Mouse (Mus musculus): ENCODE measurements around the gene H2al1c.
"Not testable (repeated sequence)": the region's sequence is repeated elsewhere in the genome, so short reads cannot be mapped to it uniquely, and the experiment has no call there.

The H2al1c gene

GRCm38 (mm10) chrX:11305355-11305754 lies at the start of gene H2al1c:
Gene H2al1c, plus strand, starts transcription at chrX:11305655.
- in situ Hi-C loops (cut with MboI; ENCODE audit: low pct_unique_long_range_greater_than_20kb in 1 of 2, low sequenced_read_pairs in 2 of 2, unreplicated experiment in 1 of 2), result not testable (repeated sequence)

DNA sequence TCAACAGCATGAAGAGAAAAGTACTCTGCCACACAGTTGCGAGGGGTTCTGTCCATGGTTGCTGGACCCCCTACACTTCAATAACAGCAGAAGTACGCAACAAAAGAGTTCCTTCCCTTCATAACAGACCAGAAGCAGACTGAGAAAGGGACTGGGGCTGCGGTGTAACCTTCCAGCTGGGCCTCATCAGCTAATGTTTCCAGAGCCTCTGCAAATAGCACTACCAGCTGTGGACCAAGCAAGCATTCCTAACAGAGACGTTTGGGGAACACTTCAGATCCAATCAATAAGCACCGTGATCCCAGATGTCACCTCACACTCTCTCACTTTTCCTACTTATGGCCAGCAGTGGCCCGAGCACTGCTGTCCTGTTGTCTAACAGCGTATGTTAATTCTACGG lies 40.5 kb upstream of the H2al1c start:
- in situ Hi-C loops (cut with MboI; ENCODE audit: low pct_unique_long_range_greater_than_20kb in 1 of 2, low sequenced_read_pairs in 2 of 2, unreplicated experiment in 1 of 2), result loop anchor here in 1 of 2 experiments (25.0 kb wide), 1 partner anchor 97 kb away; no protein-coding TSS in a partner anchor

DNA sequence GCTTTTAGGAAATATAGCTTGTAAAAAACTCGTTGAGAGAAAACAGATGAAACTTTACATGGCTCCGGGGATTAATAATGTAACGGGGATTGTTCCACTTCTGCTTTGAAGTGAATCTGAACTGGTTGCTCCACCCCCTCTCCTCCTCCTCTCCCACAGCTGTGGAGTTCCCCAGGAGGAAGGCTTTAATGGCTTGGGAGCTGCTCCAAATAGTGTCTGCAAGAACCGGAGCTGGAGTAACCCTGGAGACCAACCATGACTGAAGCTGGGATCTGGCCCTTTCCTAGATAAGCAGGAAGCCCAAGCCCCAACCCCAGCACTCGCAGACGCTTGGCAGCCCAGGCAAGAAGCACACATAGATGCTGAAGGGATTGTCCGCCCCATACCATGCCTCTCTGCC lies 37.7 kb upstream of the H2al1c start:
- in situ Hi-C loops (cut with MboI; ENCODE audit: low pct_unique_long_range_greater_than_20kb in 1 of 2, low sequenced_read_pairs in 2 of 2, unreplicated experiment in 1 of 2), result loop anchor here in 1 of 2 experiments (25.0 kb wide), 1 partner anchor 95 kb away; no protein-coding TSS in a partner anchor

DNA sequence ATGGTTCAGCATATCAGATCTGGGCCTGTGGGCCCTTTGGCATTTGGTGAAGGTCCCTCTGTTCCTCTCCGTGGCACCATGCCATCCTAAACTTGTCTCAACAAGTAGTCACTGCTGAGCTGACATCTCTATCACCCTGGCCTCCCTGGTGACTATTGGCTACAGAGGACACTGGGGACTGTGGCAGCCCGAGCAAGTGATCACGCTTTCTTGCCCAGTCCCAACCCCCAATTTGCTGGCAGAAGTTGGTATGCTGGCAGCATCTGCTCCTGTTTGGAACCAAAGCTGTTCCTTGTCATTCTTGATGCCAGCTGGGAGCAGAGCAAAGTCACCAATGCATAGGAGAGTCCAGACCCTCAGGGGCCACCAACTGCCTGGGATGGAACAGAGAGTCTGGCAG lies 36.4 kb upstream of the H2al1c start:
- in situ Hi-C loops (cut with MboI; ENCODE audit: low pct_unique_long_range_greater_than_20kb in 1 of 2, low sequenced_read_pairs in 2 of 2, unreplicated experiment in 1 of 2), result loop anchor here in 1 of 2 experiments (25.0 kb wide), 1 partner anchor 93 kb away; no protein-coding TSS in a partner anchor

DNA sequence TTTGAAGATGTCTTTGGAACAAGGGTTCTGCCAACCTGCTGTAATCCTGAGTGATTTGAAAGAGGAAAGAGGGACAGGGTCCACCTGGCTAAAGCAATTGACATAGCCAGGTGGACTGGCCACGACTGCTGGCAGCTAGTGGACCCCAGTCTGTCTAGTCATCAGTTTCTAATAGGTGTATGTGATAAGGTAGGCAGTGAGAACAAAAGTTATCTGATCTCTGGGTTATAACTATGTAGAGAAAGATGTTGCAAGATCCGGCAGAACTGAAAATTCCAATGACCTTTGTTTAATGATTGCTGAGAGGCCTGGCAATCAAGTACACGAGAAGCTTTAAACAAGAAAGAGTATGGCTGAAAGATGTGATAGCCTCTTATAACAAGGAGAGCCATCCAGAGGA lies 32.3 kb upstream of the H2al1c start:
- in situ Hi-C loops (cut with MboI; ENCODE audit: low pct_unique_long_range_greater_than_20kb in 1 of 2, low sequenced_read_pairs in 2 of 2, unreplicated experiment in 1 of 2), result loop anchor here in 1 of 2 experiments (25.0 kb wide), 1 partner anchor 89 kb away; no protein-coding TSS in a partner anchor

DNA sequence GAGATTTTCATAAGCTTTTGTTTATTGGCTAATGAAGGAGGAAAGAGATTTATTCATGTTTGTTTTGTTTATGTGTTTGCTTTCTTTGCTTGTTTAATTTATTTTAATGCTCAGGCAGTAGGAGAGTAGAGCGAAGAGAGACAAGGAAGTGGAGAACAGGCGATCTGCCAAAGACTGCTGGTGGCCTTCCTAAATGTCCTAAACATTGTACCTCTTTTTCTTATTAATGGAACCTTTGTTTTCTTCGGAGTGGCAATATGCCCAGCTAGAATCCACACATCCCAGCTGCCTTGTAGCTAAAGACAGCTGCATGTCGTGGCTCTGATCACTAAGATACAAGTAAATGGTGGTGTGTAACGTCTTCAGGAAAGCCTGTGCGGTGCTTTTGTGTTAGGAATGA lies 28.4 kb upstream of the H2al1c start:
- in situ Hi-C loops (cut with MboI; ENCODE audit: low pct_unique_long_range_greater_than_20kb in 1 of 2, low sequenced_read_pairs in 2 of 2, unreplicated experiment in 1 of 2), result no loop called here

GRCm38 (mm10) chrX:11280741-11281140 lies 24.7 kb upstream of the H2al1c start:
- in situ Hi-C loops (cut with MboI; ENCODE audit: low pct_unique_long_range_greater_than_20kb in 1 of 2, low sequenced_read_pairs in 2 of 2, unreplicated experiment in 1 of 2), result no loop called here

DNA sequence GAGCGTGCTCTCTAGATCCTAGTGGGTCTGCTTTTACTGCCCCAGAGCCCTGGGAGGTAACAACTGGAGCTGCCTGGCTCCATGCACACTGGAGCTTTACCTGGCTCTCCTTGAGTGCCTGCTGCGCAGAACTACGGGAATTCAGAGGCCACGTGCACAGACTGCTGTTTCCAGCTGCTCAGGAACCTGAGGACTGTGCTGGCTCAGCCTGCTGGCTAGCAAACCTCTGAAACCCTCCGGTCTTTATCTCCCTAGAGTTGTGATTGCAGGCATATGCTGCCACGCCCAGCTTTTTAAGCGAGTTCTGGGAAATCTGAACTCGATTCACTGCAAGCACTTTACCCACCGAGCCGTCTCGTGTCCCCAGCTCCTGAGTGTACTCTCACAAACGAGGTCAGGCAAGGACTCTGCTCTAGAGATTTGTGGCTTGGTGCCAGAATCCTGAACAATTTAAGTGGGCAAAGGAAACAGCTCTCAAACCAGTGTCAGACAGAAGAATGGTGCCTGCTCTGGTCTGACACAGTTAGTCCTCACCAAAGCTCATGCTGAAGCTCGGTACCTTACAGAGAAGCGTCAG lies 17.1 kb upstream of the H2al1c start:
- in situ Hi-C loops (cut with MboI; ENCODE audit: low pct_unique_long_range_greater_than_20kb in 1 of 2, low sequenced_read_pairs in 2 of 2, unreplicated experiment in 1 of 2), result no loop called here

- in situ Hi-C loops (cut with MboI; ENCODE audit: low pct_unique_long_range_greater_than_20kb in 1 of 2, low sequenced_read_pairs in 2 of 2, unreplicated experiment in 1 of 2), result no loop called here
Observed at GRCm38 (mm10) chrX:11289244-11289643, 16.2 kb upstream of the H2al1c start.

GRCm38 (mm10) chrX:11298957-11299356 lies 6.5 kb upstream of the H2al1c start, which contains the start of gene H2al1a:
Gene H2al1a, plus strand, starts transcription at chrX:11299257.
- in situ Hi-C loops (cut with MboI; ENCODE audit: low pct_unique_long_range_greater_than_20kb in 1 of 2, low sequenced_read_pairs in 2 of 2, unreplicated experiment in 1 of 2), result not testable (repeated sequence)

- in situ Hi-C loops (cut with MboI; ENCODE audit: low pct_unique_long_range_greater_than_20kb in 1 of 2, low sequenced_read_pairs in 2 of 2, unreplicated experiment in 1 of 2), result not testable (repeated sequence)
Observed at GRCm38 (mm10) chrX:11302132-11302531, 3.3 kb upstream of the H2al1c start, which contains the start of gene H2al1b. Gene H2al1b, plus strand, starts transcription at chrX:11302432.

GRCm38 (mm10) chrX:11308524-11308923 lies 3.1 kb downstream of the H2al1c start, which contains the start of gene H2al1d:
Gene H2al1d, plus strand, starts transcription at chrX:11308824.
- in situ Hi-C loops (cut with MboI; ENCODE audit: low pct_unique_long_range_greater_than_20kb in 1 of 2, low sequenced_read_pairs in 2 of 2, unreplicated experiment in 1 of 2), result not testable (repeated sequence)

DNA sequence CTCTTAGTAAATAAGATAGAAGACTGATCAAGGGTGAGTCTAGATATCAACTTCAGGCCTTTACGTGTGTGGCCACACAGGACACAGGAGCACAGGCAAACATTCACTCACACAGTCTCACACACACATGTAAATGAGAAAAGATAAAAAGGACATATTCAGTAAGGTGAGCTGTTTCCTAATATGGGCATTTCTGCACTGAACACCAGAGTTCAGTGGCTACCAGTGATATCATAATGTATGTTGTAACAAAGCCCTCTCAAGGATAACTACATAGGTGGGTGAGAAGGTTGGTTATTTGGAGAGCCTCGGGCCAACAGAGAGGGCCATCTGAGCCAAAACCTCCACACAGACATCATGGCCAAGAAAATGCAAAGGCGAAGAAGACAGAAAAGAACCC lies 6.2 kb downstream of the H2al1c start, which contains the start of gene H2al1e:
TSS of gene H2al1e (plus strand) at position 301 of the 400 bp plus-strand sequence.
- in situ Hi-C loops (cut with MboI; ENCODE audit: low pct_unique_long_range_greater_than_20kb in 1 of 2, low sequenced_read_pairs in 2 of 2, unreplicated experiment in 1 of 2), result not testable (repeated sequence)

- in situ Hi-C loops (cut with MboI; ENCODE audit: low pct_unique_long_range_greater_than_20kb in 1 of 2, low sequenced_read_pairs in 2 of 2, unreplicated experiment in 1 of 2), result not testable (repeated sequence)
Observed at GRCm38 (mm10) chrX:11314858-11315257, 9.4 kb downstream of the H2al1c start, which contains the start of gene H2al1f. Gene H2al1f, plus strand, starts transcription at chrX:11315158.

- in situ Hi-C loops (cut with MboI; ENCODE audit: low pct_unique_long_range_greater_than_20kb in 1 of 2, low sequenced_read_pairs in 2 of 2, unreplicated experiment in 1 of 2), result not testable (repeated sequence)
Observed at GRCm38 (mm10) chrX:11317956-11318355, 12.5 kb downstream of the H2al1c start, which contains the start of gene H2al1g. Gene H2al1g, plus strand, starts transcription at chrX:11318256.

DNA sequence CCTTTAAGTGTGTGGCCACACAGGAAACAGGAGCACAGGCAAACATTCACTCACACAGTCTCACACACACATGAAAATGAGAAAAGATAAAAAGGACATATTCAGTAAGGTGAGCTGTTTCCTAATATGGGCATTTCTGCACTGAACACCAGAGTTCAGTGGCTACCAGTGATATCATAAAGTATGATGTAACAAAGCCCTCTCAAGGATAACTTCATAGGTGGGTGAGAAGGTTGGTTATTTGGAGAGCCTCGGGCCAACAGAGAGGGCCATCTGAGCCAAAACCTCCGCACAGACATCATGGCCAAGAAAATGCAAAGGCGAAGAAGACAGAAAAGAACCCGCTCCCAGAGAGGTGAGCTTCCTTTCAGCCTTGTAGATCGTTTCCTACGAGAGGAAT lies 15.7 kb downstream of the H2al1c start, which contains the start of gene H2al1h:
TSS of gene H2al1h (plus strand) at position 301 of the 400 bp plus-strand sequence.
- in situ Hi-C loops (cut with MboI; ENCODE audit: low pct_unique_long_range_greater_than_20kb in 1 of 2, low sequenced_read_pairs in 2 of 2, unreplicated experiment in 1 of 2), result not testable (repeated sequence)

- in situ Hi-C loops (cut with MboI; ENCODE audit: low pct_unique_long_range_greater_than_20kb in 1 of 2, low sequenced_read_pairs in 2 of 2, unreplicated experiment in 1 of 2), result not testable (repeated sequence)
Observed at GRCm38 (mm10) chrX:11324359-11324758, 18.9 kb downstream of the H2al1c start, which contains the start of gene H2al1i. Gene H2al1i, plus strand, starts transcription at chrX:11324659.

DNA sequence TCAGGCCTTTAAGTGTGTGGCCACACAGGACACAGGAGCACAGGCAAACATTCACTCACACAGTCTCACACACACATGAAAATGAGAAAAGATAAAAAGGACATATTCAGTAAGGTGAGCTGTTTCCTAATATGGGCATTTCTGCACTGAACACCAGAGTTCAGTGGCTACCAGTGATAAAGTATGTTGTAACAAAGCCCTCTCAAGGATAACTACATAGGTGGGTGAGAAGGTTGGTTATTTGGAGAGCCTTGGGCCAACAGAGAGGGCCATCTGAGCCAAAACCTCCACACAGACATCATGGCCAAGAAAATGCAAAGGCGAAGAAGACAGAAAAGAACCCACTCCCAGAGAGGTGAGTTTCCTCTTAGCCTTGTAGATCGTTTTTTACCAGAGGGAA lies 22.1 kb downstream of the H2al1c start, which contains the start of gene H2al1j:
TSS of gene H2al1j (plus strand) at position 301 of the 400 bp plus-strand sequence.
- in situ Hi-C loops (cut with MboI; ENCODE audit: low pct_unique_long_range_greater_than_20kb in 1 of 2, low sequenced_read_pairs in 2 of 2, unreplicated experiment in 1 of 2), result loop anchor here in 1 of 2 experiments (25.0 kb wide), 1 partner anchor 210 kb away; no protein-coding TSS in a partner anchor

DNA sequence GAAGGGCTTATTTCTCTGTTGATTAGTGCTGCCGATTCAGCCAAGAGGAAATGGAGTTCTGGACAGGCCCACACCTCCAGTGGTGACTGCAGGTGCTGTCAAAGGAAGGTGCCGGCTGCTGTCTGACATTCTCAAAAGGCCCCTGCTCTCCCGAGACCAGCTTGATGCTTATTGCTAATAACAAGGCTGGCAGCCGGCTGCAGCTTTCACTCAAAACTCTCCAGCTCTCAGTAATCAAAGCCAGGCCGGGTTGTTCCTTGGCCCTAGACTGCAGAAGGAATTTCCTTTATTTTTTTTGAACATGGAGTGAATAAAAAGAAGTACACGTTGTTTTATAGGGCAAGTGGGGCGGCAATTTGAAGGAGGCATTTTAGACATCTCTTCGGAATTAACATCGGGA lies 40.3 kb downstream of the H2al1c start:
- in situ Hi-C loops (cut with MboI; ENCODE audit: low pct_unique_long_range_greater_than_20kb in 1 of 2, low sequenced_read_pairs in 2 of 2, unreplicated experiment in 1 of 2), result loop anchor here in 1 of 2 experiments (25.0 kb wide), 1 partner anchor 192 kb away; no protein-coding TSS in a partner anchor

Measured in mouse embryonic stem cell (cell line).